Mouse (Mus musculus) splenic B cell, adult 2 months (primary cell): ENCODE results near the gene Zfy2.

Experiments used
- DNase-seq: peaks from one replicate; pipeline ENCODE4 v3.0.0-alpha.2; 2011; ENCODE audit warnings: low read depth, low spot score
- H3K27me3 ChIP-seq: 2 replicates; pipeline ENCODE4 v1.6.1; 2012; ENCODE audit warnings: mild to moderate bottlenecking, low read length, moderate library complexity, mixed read lengths; ENCODE audit not compliant: control insufficient read depth, poor library complexity, insufficient read depth, severe bottlenecking
- H3K36me3 ChIP-seq: 2 replicates; pipeline ENCODE4 v1.6.1; 2012; ENCODE audit warnings: mild to moderate bottlenecking, low read length, moderate library complexity, mixed read lengths; ENCODE audit not compliant: control insufficient read depth, poor library complexity, insufficient read depth, severe bottlenecking

Gene Zfy2

DNA sequence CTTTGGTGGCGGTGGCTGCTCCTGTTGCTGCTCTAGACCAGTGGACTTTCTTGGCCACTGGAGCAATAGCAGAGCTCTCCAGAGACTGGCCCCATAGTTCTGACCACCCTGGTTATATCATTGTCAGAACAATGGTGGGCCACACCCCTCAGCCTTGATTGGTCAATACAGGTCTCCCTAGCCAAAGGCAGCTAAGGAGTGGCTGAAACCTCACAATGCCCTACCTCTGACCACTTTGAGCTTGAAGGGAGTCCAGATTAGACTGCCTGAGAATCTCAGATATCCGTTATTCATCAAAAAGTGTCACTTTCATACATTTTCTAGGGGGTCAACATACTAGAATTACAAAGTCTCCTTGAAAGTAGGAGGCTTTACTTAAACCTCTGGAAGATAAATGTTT is at the start of gene Zfy2:
Gene Zfy2 (minus strand): TSS at position 101 of the 400 bp plus-strand sequence.
- no peak for DNase-seq
- Histone ChIP-seq H3K36me3 (no peaks in the 10 kb centered on the region), H3K27me3 (no peaks in the 10 kb centered on the region)
